Mouse (Mus musculus) ES-CJ7 (cell line): ENCODE measurements around the gene Hyou1.
"Not testable (repeated sequence)": the region's sequence is repeated elsewhere in the genome, so short reads cannot be mapped to it uniquely, and the experiment has no call there.

Experiments used
- DNase-seq: peaks from one replicate; pipeline ENCODE4 v3.0.0; 2011; ENCODE audit warnings: low read depth, low spot score

Hyou1 gene

DNA sequence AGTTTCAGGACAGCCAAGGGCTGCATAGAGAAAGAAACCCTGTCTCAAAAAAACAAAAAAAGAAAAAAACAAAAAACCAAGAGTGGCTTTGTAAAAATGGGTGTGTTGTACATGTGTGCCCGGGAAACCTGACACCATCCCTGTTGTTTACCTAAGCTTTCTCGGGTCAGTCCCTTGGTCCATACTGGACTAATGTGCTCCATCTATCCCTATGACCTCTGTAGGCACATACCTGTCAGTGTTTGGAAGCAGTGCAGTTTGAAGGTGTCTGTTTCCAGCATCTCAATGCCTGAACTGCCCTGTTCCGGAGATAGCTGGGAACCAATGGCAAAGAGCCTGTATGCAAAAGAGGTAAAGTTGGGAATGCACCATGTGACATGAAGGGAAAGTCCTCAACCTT lies 25.7 kb downstream of the Hyou1 start:
- no peak for DNase-seq

DNA sequence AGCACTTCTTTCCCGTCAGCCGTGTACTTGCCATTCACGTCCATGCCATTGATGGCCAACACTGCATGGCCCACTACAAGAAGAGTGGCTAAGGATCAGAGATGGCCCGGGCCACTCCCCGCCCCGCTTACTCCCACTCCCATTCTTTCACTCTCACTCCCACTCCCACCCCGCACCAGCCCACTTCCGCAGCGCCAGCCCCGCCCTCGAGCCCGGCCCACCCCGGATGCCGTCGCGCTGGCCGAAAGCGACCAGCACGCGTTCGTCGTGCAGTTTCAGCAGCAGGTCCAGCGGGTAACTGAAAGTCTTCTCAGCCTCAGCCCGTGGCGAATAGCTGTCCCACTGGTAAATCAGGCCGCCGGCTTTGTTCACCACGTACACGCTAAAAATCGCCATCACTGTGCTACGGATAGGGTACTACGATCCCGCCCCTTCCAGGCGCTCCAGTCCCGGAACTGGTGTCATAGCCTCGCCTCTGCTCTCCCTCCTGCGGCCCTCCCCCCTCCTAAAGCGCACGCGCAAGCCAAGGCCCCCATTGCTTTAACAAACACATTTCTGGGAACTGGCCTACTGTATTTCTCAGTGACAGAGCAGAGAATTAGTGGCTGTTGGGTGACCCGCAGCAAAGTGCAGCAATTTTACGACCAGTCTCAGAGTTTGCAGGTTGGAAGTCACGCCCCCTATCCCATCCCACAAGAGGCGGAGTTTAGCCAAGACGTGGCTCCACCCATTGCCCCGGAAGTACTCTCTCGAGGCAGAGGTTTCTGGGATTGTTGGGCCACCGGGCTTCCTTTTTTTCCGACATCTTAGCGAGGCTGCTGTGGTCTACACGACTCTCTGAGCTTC lies 27.8 kb downstream of the Hyou1 start, which contains the start of the genes Rps25 and Trappc4:
TSS of gene Rps25 (plus strand) at position 234 of the 846 bp plus-strand sequence.
TSS of gene Trappc4 (minus strand) at position 695 of the 846 bp plus-strand sequence.
- peak; percentile 95 for DNase-seq

DNA sequence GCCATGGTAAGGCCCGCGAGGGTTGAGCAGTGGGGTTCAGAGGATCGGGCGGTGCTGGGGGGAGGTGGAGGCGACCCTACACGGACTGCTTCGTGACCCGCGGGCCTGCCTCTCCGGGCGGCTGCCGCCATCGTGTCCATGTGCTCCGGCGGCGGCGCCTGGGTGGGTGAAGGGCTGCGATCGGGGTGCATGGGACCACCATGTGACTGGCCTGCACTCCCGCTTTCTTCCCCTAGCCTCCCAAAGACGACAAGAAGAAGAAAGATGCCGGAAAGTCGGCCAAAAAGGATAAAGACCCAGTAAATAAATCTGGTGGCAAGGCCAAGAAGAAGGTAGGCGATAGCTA lies 28.4 kb downstream of the Hyou1 start:
- DNase-seq: no peak

DNA sequence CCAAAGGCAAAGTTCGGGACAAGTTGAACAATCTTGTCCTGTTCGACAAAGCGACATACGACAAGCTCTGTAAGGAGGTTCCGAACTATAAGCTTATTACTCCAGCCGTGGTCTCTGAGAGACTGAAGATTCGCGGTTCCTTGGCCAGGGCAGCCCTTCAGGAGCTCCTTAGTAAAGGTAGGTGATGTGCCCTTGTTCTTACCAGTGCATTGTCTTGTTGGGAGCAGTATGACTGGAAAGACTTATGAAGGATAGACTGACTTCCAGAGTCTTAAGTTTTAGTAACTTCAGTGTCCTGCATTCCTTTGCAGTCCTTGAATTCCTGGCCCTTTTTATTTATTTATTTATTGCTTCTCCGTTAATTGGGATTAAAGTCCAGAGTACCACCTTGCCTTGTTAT lies 29.4 kb downstream of the Hyou1 start:
- DNase-seq: not testable (repeated sequence)

DNA sequence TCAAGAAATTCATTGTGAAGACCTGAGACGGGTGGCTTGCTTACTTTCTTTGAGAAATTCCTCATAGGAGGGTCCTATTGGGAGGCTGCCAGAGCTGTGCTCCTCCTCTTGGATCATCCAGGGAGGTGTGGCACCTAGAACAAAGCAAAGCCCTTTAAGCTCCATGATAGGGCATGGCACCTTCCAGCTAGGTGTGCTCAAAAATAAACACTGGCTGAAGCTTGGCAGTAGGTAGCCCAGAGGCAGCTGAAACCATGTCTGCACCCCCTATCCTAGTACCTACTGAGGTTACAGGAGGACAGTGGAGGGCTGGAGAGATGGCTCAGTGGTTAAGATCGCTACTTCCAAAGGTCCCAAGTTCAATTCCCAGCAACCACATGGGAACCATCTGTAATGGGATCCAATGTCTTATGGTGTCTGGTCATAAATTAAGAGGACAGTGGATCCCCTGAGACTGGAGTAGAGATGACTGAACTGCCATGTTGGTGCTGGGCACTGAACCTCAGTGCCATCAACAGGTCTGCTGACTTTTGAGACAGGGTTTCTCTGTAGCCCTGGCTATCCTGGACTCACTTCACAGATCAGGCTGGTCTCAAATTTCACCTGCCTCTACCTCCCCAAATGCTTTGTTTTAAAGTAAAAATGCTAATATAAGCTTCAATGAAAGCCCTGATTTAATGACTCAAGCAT lies 31.5 kb downstream of the Hyou1 start:
- DNase-seq: peak; percentile 57

DNA sequence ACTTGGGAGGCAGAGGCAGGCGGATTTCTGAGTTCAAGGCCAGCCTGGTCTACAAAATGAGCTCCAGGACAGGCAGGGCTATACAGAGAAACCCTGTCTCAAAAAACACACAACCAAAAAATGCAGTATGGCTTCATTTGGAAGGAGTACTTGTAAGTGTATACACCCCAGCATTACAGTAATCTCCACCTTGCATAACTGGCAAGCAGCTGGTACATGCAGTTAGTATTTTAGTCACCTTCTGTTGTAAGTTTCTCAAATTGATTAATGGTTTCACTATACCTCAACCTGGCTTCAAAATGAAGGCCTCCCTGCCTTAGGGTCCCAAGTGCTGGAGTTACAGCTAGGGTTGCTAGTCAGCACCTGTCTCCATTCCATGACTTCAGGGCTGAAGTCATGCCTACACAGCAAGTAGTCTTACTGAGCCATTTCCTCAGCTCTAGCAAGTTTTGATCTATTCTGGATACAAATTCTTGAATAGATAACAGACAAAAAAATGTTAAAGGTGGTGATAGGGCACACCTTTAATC lies 32.4 kb downstream of the Hyou1 start:
- DNase-seq: no peak

DNA sequence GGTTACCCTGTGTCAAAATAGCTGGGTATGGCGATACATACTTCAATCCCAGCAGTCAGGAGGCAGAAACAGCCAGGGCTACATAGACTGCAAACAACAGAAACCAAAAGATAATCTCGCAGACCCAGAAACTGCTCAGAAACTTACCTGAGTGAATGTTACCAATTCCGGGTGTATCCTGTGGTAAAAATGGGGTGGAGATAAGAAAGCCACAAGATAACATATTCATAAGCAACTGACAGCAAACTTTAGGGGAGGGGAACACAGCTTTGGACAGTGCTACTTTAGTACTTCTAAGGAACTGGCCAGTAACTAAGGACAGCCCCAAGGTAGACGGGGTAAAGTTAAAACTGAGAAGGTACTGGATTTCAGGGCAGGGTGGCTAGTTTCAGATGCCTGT lies 33.0 kb downstream of the Hyou1 start:
- no peak for DNase-seq

DNA sequence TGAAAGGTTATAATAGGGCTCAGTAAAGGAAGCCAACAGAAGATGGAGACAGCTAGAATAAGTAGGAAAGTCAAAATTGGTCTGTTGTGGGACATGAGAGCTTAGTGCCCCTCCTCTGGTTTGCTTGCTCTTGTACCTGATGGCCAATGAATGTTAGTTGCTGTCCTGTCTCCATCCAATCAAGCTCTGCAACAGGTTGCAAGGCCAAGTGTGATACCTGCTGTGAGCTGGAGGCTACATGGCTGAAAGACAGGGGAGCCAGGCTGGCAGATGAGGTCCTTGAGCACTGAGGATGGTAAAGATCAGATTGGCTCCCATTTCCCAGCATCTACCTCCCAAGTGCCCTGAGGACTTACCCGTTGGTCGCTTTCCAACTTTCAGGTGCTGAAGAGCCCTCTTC lies 33.5 kb downstream of the Hyou1 start:
- DNase-seq: no peak

DNA sequence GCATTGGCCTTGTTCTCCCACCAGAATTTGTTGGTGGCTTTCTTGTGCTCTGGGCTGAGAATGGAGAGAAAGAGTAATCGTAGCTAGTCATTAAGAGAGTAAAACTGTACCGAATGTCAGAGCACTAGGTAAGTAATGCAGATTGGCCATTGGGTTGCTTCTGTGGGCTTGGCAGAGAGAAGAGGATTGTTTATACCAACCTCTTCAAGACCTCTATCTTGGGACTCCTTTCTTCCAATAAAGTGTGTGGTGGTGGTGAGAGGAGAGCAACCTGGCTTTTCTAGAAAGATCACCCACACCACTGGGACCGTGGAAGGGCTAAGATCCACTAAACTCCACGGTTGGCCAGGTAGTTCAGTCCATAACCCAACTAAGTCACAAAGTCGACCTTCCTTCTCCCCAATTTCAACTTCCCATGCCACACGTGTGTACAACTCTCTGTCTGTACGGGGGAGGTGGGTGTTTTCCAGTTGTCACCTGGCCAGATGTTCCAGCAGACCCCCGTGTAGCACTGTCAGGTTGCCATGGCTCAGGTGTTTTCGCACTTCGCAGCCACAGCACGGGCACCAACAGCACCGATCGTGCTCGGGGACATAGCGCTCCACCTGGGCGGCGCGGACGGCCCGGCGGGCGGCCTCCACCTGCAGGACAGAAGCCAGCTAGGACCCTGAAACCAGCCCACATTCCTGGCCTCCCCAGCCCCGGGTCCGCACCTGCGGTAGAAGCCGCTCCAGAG lies 38.0 kb downstream of the Hyou1 start:
- DNase-seq: no peak

DNA sequence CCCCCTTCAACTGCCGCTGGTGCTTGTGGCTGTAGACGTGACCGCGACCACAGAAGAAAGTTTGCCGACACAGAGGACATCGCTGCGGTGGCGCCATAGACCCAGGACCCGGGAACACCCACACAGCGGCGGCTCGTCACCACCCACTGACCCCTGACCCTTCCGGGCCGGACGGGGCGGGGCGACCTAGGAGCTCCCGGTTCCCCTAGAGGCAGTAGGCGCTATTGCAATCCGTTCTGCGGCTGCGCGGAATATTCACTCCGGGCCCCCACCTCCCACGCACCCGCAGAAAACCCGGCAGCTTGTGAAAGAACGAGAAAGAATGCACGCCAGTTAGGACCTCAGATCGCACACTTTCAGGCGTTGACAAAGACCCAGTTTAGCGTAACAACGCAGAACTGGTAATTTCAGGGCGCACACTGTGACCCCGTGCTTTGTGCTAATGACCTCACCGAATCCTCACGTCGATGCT lies 38.6 kb downstream of the Hyou1 start:
- peak; percentile 87 for DNase-seq

DNA sequence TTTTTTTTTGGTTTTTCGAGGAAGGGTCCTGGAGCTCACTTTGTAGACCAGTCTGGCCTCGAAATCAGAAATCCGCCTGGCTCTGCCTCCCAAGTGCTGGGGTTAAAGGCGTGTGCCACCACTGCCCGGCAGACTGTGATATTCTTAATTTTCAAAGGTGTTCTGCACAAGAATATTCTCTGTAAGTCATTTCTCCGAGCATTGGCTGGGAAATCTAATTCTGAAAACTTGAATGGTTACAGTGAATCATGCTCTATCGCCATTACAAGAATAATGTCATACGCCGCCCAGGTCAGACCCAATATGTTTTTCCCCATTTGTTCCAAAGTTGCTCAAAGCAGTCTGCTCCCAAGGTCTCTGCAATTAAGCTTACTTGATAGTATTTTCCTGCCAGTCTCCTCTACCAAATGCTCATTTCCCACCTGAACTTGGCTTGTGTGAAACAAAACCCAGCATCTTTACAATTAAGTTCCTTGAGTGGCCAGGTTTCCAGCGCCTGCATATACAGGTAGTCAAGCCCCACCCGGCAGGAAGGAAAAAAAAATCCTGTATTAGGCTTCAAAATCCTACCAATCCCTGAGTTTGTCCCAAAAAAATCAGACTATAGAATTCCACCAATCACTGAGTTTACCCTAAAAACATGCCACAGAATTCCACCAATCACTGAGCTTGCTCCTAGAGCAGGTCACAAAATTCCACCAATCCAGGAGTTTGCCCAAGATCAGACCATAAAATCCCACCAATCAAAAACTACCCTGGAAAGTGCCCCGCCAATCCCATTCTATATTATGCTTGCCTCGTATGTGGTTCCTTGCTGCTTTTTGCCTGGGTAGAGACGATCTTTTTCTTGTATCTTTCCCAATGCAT lies 39.5 kb downstream of the Hyou1 start, which contains the start of gene Ccdc84:
TSS of gene Ccdc84 (minus strand) at position 51 of the 867 bp plus-strand sequence.
- DNase-seq: peak; percentile 88

DNA sequence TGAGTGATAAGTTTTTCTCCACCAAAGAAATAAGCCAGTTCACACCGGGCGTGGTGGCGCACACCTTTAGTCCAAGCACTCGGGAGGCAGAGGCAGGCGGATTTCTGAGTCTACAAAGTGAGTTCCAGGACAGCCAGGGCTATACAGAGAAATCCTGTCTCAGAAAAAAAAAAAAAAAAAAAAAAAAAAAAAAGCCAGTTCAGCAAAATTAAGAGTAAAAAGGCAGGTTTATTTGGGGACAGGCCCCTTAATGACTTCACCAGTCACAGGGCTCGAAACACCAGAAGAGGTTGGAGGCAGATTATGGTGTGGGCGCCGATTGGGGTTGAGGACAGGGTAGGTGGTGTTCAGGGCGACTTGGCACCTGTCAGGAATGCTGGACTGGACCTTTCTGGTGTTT lies 40.4 kb downstream of the Hyou1 start:
- DNase-seq: not testable (repeated sequence)

DNA sequence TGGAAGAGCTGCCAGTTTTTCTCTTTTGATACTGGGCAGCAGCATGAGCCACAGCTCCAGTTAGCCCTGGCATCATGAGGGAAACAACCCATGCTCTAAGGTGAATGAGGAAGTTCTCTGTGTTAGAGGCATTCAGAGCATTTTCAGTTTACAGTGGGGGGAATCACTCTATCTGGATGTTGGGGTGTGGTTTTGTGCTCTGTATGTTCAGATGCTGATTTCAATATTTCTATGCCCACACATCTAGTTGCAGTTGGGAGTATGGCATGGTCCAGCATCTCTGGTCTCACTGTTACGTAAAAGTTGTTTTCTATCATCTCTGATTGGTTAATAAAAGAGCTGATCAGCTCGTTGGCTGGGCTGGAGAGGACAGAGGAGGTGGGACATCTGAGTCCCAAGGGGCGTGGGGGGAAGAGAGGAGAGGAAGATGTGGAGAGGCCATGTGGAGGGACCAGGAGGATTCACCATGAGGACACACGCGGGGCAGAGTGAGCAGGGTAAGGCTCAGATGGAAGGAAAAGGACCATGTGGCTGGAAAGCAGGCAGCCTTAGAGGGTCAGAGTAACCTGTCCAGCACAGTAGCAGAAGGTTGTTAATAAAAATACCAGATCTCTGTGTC lies 41.1 kb downstream of the Hyou1 start:
- DNase-seq: no peak

DNA sequence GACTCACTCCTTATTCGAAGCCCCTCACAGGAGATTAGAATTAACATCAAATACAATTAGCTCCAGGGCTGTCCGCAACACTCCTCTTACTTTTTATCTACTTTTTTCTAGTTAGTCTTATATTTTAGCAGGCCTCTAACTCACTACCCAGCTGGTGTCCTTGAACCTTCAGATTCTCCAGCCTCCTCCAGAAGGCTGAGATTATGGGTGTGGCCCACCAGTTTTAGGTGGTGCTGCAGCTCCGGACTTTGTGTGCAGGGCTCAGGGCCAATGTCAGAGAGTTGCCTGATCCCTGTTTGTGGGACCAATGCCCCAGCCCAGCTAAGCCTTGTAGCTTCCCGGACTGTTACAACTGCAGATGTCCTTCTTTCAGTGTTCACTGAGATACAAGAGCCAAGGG lies 44.3 kb downstream of the Hyou1 start:
- DNase-seq: no peak

DNA sequence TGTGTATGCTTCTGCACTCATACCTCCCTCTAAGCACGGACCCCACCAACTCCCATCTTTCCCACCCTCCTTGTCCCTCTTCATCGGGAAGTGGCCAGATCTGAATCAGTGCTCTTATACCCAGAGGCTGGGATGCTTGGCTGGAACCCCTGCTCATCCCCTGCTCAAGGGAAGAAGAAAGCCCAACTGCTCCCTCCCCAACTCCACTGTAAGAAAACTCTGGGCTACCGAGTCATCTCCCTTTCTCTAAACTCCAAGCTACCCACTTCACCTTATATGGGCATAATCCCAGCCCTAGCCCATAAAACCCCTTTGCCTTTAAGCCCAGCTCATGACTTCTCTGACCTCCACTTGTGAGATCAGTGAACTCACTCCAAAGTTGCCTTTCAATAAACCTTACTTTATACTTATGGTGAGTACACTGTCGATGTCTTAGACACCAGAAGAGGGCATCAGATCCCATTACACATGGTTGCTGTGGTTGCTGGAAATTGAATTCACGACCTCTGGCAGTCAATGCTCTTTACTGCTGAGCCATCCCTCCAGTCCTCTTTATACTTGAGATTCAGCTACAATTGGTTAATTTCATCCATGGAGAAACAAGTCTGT lies 53.4 kb downstream of the Hyou1 start:
- peak; percentile 59 for DNase-seq

DNA sequence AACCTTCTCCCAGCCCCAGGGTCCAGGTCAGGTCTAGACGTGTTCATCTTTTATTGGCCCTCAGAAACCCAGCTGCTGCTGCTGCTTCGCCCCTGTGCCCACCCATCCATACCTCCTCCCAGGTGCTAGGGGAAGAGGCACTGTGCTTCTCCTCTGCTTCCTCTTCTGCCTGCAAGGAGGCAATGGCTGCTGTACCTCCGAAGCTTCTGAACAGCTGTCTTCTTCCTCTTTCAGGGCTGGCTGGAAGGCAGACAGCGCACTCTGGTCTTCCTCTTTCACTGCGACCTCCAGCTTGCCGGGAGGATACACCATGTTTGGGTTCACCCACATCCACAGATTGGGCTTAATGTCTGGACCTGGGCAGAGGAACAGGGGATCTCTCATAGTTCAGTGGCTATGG lies 56.5 kb downstream of the Hyou1 start:
- DNase-seq: no peak

DNA sequence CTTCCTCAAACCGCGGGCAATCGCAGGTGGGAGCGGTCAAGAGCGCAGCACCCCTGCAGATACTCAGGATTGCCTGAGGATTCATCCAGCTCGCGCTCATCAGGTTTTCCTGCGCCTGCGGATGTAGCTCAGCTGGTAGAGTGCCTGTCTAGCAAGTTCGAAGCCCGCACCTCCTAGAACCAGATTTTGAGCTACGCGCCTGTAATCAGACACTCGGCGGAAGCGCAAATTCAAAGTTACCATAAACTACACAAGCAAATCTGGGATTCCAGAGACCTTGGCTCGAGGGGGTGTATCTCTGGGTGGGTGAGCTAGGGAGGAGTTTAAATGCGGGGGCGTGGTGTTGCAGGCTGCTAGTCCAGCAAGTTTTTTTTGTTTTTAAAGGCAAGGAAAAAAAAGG lies 61.7 kb downstream of the Hyou1 start, which contains the start of gene Foxr1:
TSS of gene Foxr1 (minus strand) at position 176 of the 400 bp plus-strand sequence.
- DNase-seq: peak; percentile 81
